8 mouse cellular contexts compared by ENCODE assay signal in the genomic region with DNA sequence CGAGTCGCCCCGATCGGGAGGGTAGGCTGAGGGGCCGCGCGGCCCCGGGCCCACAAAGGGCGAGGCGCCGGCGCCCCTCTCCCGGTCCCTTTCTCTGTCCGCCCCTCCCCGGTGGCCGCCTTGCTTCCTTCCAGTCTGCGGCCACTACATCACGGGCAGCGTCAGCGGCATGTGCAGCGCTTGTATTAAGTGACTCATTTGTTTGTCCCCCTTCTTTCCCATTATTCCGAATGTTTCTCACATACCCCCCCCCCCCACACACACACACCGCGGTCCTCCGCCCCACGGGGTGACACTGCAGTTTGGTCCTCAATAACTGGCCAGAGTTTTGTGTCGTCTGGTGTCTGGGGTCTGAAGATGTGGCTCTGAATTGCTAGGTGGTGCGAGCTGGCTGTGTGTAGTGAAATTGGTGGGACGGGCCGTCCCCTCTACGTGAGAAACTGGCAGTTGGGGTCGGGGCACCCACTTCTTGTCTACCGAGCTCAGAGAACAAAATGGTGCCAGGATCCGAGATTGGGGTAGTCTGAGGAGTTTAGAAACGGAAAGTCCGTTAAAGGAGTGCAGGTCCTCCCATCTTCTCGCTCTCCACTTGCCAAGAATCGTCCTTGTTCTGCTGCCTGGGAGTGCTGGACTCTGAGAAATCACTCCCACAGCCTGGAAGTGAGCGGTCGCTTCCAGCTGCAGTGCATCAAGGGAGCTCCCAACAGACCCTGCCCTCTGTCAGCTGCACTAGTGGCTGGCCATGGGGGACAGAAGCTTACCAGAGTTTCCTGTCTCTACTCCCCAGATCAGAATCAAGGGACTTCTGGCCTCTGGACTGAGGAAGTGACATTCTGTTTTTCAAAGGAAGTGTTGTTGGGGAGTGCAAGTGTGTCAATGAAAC. TPM values are rescaled to one million over a fixed set of nuclear protein-coding genes. Genes with fewer than 3 reads are reported as not detected.
A peak's percentile ranks its signal among the peaks of the same experiment; 100 is the strongest.
DNase-seq lines count a peak whose midpoint lies in the region; ATAC-seq and TF ChIP-seq lines count a peak whose summit lies in the region.

No protein-coding gene starts in this region.

- peak overlapping the region; percentile 88 for H3K27ac ChIP-seq in embryonic facial prominence, embryonic 14.5 days (replicated peaks; ENCODE audit: low read depth, low read length)
- H3K27ac ChIP-seq in heart, embryonic 11.5 days (ENCODE audit: low read depth, low read length) = peak overlapping the region; percentile 96
- peak overlapping the region; percentile 67 for H3K27ac ChIP-seq in liver, embryonic 14.5 days
- peak overlapping the region; percentile 98 for H3K27ac ChIP-seq in stomach, postnatal 0 days (replicated peaks)

- DNase-seq in B cell, adult 2 months = peak; percentile 18 to 33
- DNase-seq in adrenal gland, adult 18-20 months (ENCODE audit: low spot score in 2 of 2) = peak; percentile 41 to 55
- peak; percentile 80 for DNase-seq in embryonic facial prominence, embryonic 14.5 days (ENCODE audit: low spot score)
- DNase-seq in kidney, adult 9 months = peak; percentile 71
- peak in 1 of 3 experiments; percentile 32 for DNase-seq in liver, embryonic 14.5 days (ENCODE audit: low read depth in 3 of 3, low spot score in 3 of 3)
- peak; percentile 19 for DNase-seq in naive thymus-derived CD4-positive, alpha-beta T cell, adult 2 months (ENCODE audit: low read depth)
- DNase-seq in stomach, postnatal 0 days (ENCODE audit: low spot score) = peak; percentile 66

- peak overlapping the region; percentile 88 for H3K9ac ChIP-seq in embryonic facial prominence, embryonic 14.5 days (ENCODE audit: low read depth, low read length)
- H3K9ac ChIP-seq in heart, embryonic 11.5 days (ENCODE audit: low read depth, low read length) = peak overlapping the region; percentile 90
- peak overlapping the region; percentile 93 for H3K9ac ChIP-seq in liver, embryonic 14.5 days (replicated peaks)
- H3K9ac ChIP-seq in stomach, postnatal 0 days (ENCODE audit: low read length) = peak overlapping the region; percentile 97

- no peaks in the 10 kb centered on the region for H3K36me3 ChIP-seq in embryonic facial prominence, embryonic 14.5 days (ENCODE audit: control insufficient read depth, insufficient read depth, low read length)
- H3K36me3 ChIP-seq in heart, embryonic 11.5 days (ENCODE audit: control insufficient read depth, insufficient read depth, low read length) = no peaks in the 10 kb centered on the region
- H3K36me3 ChIP-seq in liver, embryonic 14.5 days (replicated peaks; ENCODE audit: control insufficient read depth, insufficient read depth, low read depth) = no peaks in the 10 kb centered on the region
- H3K36me3 ChIP-seq in stomach, postnatal 0 days (ENCODE audit: control insufficient read depth, insufficient read depth, low read length) = no peaks in the 10 kb centered on the region

- no peak for TF ChIP-seq CTCF in liver, embryonic 14.5 days (IDR thresholded peaks at IDR 0.05; ENCODE audit: low read depth)
- no peak for TF ChIP-seq CTCF in stomach, postnatal 0 days (IDR thresholded peaks at IDR 0.05; ENCODE audit: low read depth)

- under 1% methylated on average over 24 of the region's 40 CpGs for WGBS in embryonic facial prominence, embryonic 14.5 days
- 1% methylated on average over 37 of the region's 40 CpGs for WGBS in heart, embryonic 11.5 days (ENCODE audit: insufficient replicate concordance)
- under 1% methylated on average over 39 of the region's 40 CpGs for WGBS in liver, embryonic 14.5 days (ENCODE audit: insufficient replicate concordance)
- WGBS in stomach, postnatal 0 days = under 1% methylated on average over 37 of the region's 40 CpGs

- H3K4me1 ChIP-seq in embryonic facial prominence, embryonic 14.5 days (ENCODE audit: control insufficient read depth, insufficient read depth, low read length) = peaks cover 4% of the 10 kb centered on the region; the same call in 1 of the 2 replicates
- peaks cover 14% of the 10 kb centered on the region for H3K4me1 ChIP-seq in heart, embryonic 11.5 days (ENCODE audit: control insufficient read depth, insufficient read depth, low read length)
- H3K4me1 ChIP-seq in liver, embryonic 14.5 days (replicated peaks; ENCODE audit: control insufficient read depth in 2 of 2, insufficient read depth in 2 of 2, low read length in 1 of 2) = peaks cover 2 to 17% of the 10 kb centered on the region in 2 experiments
- H3K4me1 ChIP-seq in stomach, postnatal 0 days (replicated peaks; ENCODE audit: control insufficient read depth, insufficient read depth) = no peaks in the 10 kb centered on the region; the same call in 1 of the 2 replicates

- ATAC-seq in embryonic facial prominence, embryonic 14.5 days (ENCODE audit: low read depth) = peak; percentile 34
- peak; percentile 69 for ATAC-seq in heart, embryonic 11.5 days (replicated peaks; ENCODE audit: insufficient number of reproducible peaks, low FRiP score, low TSS enrichment)
- peak; percentile 13; the same call in 1 of the 2 replicates for ATAC-seq in liver, embryonic 14.5 days (ENCODE audit: insufficient read depth)
- peak; percentile 68 for ATAC-seq in stomach, postnatal 0 days (ENCODE audit: low FRiP score, low TSS enrichment)

- no peaks in the 10 kb centered on the region for H3K9me3 ChIP-seq in embryonic facial prominence, embryonic 14.5 days (ENCODE audit: control insufficient read depth, low read length)
- H3K9me3 ChIP-seq in heart, embryonic 11.5 days (replicated peaks; ENCODE audit: control insufficient read depth, low read length) = no peaks in the 10 kb centered on the region
- no peaks in the 10 kb centered on the region for H3K9me3 ChIP-seq in liver, embryonic 14.5 days (ENCODE audit: control insufficient read depth, low read length)
- no peaks in the 10 kb centered on the region for H3K9me3 ChIP-seq in stomach, postnatal 0 days (ENCODE audit: control insufficient read depth, low read length)

- H3K4me2 ChIP-seq in embryonic facial prominence, embryonic 14.5 days (ENCODE audit: low read depth, low read length) = peak overlapping the region; percentile 84
- peak overlapping the region; percentile 83 for H3K4me2 ChIP-seq in heart, embryonic 11.5 days
- H3K4me2 ChIP-seq in liver, embryonic 14.5 days (ENCODE audit: low read depth) = peak overlapping the region; percentile 94
- H3K4me2 ChIP-seq in stomach, postnatal 0 days (replicated peaks; ENCODE audit: low read depth) = peak overlapping the region; percentile 80

- peak overlapping the region; percentile 95 for H3K4me3 ChIP-seq in embryonic facial prominence, embryonic 14.5 days (ENCODE audit: low read depth, low read length)
- peak overlapping the region; percentile 66 for H3K4me3 ChIP-seq in heart, embryonic 11.5 days (ENCODE audit: low read depth, low read length)
- peak overlapping the region; percentile 78 to 93 for H3K4me3 ChIP-seq in liver, embryonic 14.5 days (ENCODE audit: insufficient read depth in 1 of 2, low read depth in 2 of 2, low read length in 2 of 2)
- H3K4me3 ChIP-seq in stomach, postnatal 0 days (ENCODE audit: low read depth, low read length) = peak overlapping the region; percentile 95

- no peak for TF ChIP-seq EP300 in liver, embryonic 14.5 days (IDR thresholded peaks at IDR 0.05; ENCODE audit: low read depth)
- TF ChIP-seq EP300 in stomach, postnatal 0 days (optimal IDR thresholded peaks at IDR 0.05) = no peak

- H3K27me3 ChIP-seq in embryonic facial prominence, embryonic 14.5 days (replicated peaks; ENCODE audit: control insufficient read depth, insufficient read depth, low read length) = no peaks in the 10 kb centered on the region
- no peaks in the 10 kb centered on the region for H3K27me3 ChIP-seq in heart, embryonic 11.5 days (ENCODE audit: control insufficient read depth, insufficient read depth, low read length)
- H3K27me3 ChIP-seq in liver, embryonic 14.5 days (ENCODE audit: control insufficient read depth, insufficient read depth, low read length) = no peaks in the 10 kb centered on the region
- H3K27me3 ChIP-seq in stomach, postnatal 0 days (ENCODE audit: control insufficient read depth, insufficient read depth, low read length) = no peaks in the 10 kb centered on the region

RNA-seq across cellular contexts. Expression of gene Gab2, which starts 1.1 kb away (rescaled TPM):
- total RNA-seq in adrenal gland, adult 18-20 months (2021) = 10 to 100 TPM; 17.5 to 18.1 TPM
- 6.5 and 7.6 TPM in 2 replicates for polyA plus RNA-seq in embryonic facial prominence, embryonic 14.5 days (2014; fragmentation: Nextera tagmentation; extraction: Ambion mirVana)
- polyA plus RNA-seq in heart, embryonic 11.5 days (2014; fragmentation: Nextera tagmentation; extraction: Ambion mirVana) = 5.7 and 7.4 TPM in 2 replicates
- 2.2 and 2.4 TPM in 2 replicates for polyA plus RNA-seq in liver, embryonic 14.5 days (2012; rRNA removed)
- polyA plus RNA-seq in liver, embryonic 14.5 days (2014; fragmentation: Nextera tagmentation; extraction: Ambion mirVana) = 1.9 and 2.0 TPM in 2 replicates
- 3.2 and 3.4 TPM in 2 replicates for polyA plus RNA-seq in stomach, postnatal 0 days (2015; fragmentation: Nextera tagmentation; extraction: Ambion mirVana)

Comparison
In these comparisons a context has a peak if more than half of its experiments do, and no peak if none do; other contexts are left out.
1. ATAC-seq: peak in every context shown above with its lines; median percentile 69 in heart, embryonic 11.5 days; 68 in stomach, postnatal 0 days; 34 in embryonic facial prominence, embryonic 14.5 days; 13 in liver, embryonic 14.5 days.